Mouse (Mus musculus): ENCODE measurements around the gene Corin. TPM values are rescaled to one million over a fixed set of nuclear protein-coding genes. Genes with fewer than 3 reads are reported as not detected.
A peak's percentile ranks its signal among the peaks of the same experiment; 100 is the strongest.

Corin gene
- polyA plus RNA-seq, 1 experiment from 2014 or later, result 9.3 TPM

DNA sequence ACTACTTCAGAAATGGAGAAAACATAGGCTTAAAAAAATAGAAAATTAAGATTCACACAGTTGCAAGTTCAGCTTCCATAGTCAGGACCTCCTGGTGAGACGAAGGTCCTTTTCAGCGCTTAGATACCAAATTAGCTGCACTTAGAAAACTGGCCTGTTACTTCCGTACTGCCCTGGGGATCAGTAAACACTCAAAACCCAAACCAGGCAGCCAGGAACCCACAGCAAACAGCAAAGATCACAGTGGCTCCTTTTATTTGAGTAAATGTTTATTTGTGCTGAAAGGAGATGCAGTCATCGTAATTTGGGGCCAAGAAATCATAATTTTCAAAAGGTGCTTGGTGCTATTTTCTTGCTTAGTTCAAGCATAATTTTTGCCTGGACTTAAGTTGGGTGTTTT is 138.5 kb downstream of the Corin start:
- H3K4me2 ChIP-seq (replicated peaks), result no peak overlapping the region
- H3K36me3 ChIP-seq, result no peaks in the 10 kb centered on the region
- H3K4me1 ChIP-seq, result no peaks in the 10 kb centered on the region
- H3K4me3 ChIP-seq, result no peak overlapping the region
- WGBS, result 76% methylated on average over 4 of the region's 4 CpGs
- no peak for ATAC-seq (ENCODE audit: low FRiP score, low read depth)
- no peaks in the 10 kb centered on the region for H3K9me3 ChIP-seq
- H3K27me3 ChIP-seq, result no peaks in the 10 kb centered on the region
- H3K27ac ChIP-seq (replicated peaks), result no peak overlapping the region
- no peak overlapping the region for H3K9ac ChIP-seq (replicated peaks)

DNA sequence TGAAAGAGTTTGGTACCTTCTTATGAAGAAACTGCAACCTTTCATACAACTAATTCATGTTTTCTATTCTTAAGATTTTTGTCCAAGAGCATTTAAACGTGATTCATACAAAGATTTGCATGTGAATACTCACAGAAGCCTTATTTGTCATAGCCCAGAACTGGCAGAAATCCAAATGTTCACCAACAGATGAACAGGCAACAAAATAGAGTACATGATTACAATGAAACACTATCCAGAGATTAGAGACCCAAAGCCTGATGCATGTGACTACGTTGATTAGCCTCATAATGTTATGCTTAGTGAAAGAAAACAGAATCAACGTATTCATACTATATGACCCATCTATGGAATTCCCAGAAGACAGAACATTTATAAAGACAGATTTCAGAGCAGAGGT is 140.4 kb downstream of the Corin start:
- Histone ChIP-seq H3K4me1 (no peaks in the 10 kb centered on the region), H3K4me2 (replicated peaks) (no peak overlapping the region), H3K27me3 (no peaks in the 10 kb centered on the region), H3K27ac (replicated peaks) (no peak overlapping the region), H3K9me3 (no peaks in the 10 kb centered on the region), H3K9ac (replicated peaks) (no peak overlapping the region), H3K4me3 (no peak overlapping the region), H3K36me3 (no peaks in the 10 kb centered on the region)
- 71% methylated on average over 3 of the region's 3 CpGs for WGBS
- no peak for ATAC-seq (ENCODE audit: low FRiP score, low read depth)

DNA sequence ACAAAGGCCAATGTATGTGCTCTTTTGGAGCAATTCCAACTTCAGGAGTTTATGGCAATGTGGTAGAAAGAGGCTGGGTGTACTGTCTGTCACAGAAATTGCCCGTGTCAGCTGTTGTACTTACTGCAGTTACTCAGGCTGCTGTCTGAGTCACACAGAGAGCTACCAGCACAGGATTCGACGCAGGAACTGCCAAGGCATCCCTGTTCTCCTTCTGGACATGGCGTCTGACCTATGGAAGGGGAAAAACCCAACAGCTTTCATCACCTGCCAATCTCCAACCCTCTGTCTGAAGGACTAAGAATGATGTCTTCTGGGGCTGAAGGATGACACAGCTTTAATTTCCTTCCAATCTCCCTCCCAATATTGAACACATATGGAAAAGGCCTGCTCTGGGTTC is 150.5 kb downstream of the Corin start:
- 81% methylated on average over 4 of the region's 4 CpGs for WGBS
- no peaks in the 10 kb centered on the region for H3K27me3 ChIP-seq
- H3K4me1 ChIP-seq, result no peaks in the 10 kb centered on the region
- no peak overlapping the region for H3K4me3 ChIP-seq
- H3K36me3 ChIP-seq, result no peaks in the 10 kb centered on the region
- no peak overlapping the region for H3K4me2 ChIP-seq (replicated peaks)
- no peak for ATAC-seq (ENCODE audit: low FRiP score, low read depth)
- H3K9me3 ChIP-seq, result no peaks in the 10 kb centered on the region
- H3K9ac ChIP-seq (replicated peaks), result no peak overlapping the region
- H3K27ac ChIP-seq (replicated peaks), result no peak overlapping the region

DNA sequence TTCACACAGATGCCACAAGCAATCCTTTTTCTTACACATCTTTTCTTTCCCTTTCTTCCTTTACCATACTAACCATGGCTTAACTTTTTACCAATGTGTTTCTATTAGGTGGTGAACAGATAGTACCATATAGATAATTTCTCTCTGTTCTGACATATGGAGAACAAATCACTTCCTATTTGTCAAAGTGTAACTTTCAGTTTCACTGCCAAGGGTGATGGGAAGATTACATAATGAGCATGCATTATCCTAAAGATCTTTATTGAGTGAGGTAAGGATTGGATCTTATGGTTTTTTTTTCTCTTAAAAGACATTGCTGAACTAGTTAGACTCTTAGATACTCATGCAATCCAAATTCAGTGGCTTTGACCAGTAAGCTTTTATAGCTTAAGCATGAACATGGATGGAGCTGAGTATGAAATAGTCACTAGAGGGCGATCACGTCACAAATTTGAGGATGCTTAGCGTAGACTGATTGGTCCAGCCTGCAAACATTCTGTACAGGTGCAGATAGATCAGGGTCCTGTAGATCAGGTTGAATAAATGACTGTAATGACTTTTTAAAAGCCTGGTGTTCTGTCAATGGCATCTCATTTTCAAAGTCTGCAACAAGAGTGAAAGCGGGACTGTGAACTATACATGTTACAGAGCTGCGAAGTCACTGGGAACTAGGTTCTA is 154.1 kb downstream of the Corin start:
- H3K27me3 ChIP-seq, result no peaks in the 10 kb centered on the region
- H3K9ac ChIP-seq (replicated peaks), result no peak overlapping the region
- no peaks in the 10 kb centered on the region for H3K9me3 ChIP-seq
- 34% methylated on average over 5 of the region's 5 CpGs for WGBS
- H3K4me3 ChIP-seq, result no peak overlapping the region
- no peak overlapping the region for H3K27ac ChIP-seq (replicated peaks)
- H3K36me3 ChIP-seq, result no peaks in the 10 kb centered on the region
- peak; percentile 89 for ATAC-seq (ENCODE audit: low FRiP score, low read depth)
- H3K4me1 ChIP-seq, result no peaks in the 10 kb centered on the region
- no peak overlapping the region for H3K4me2 ChIP-seq (replicated peaks)

DNA sequence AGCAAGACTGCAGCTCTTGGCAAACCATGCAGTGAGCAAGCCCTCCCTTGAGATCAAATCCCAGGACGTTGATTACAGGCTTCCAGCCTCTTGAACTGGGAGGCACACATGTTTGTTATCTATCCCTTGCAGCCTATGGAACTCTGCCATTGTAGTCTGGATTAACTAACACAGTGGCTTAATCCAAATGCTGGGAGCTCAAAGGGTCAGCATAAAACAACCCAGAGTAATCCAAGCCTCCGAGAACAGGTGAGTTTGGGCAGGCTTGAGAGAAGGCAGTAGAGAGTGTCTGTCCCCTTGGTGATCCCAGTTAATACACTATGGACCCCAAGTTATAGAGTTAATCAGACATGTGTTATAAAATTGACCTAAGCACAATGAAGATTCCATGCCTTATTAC is 155.7 kb downstream of the Corin start:
- ATAC-seq (ENCODE audit: low FRiP score, low read depth), result no peak
- 37% methylated on average over 2 of the region's 2 CpGs for WGBS
- Histone ChIP-seq H3K9me3 (no peaks in the 10 kb centered on the region), H3K9ac (replicated peaks) (no peak overlapping the region), H3K4me1 (no peaks in the 10 kb centered on the region), H3K4me2 (replicated peaks) (no peak overlapping the region), H3K27ac (replicated peaks) (no peak overlapping the region), H3K4me3 (no peak overlapping the region), H3K36me3 (no peaks in the 10 kb centered on the region), H3K27me3 (no peaks in the 10 kb centered on the region)

DNA sequence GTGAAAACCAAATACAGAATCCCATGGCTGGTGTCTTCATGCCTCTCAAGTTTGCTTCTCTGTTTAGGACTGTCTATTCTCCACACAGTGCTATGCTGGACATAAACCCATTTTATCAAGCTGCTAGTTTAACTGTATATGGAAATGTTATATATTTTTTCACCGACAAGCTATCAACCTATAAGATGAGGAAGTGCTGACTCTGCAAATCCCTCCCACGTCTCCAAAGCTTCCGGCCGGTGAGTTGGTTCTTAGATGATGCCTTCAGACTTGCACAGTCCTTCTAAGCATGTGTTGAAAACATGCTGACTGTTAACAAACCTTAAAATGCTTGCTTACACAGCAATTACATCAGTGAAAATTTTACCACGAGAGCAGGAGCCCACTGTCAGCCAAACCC is 168.4 kb downstream of the Corin start:
- Histone ChIP-seq H3K9me3 (no peaks in the 10 kb centered on the region), H3K4me1 (no peaks in the 10 kb centered on the region), H3K36me3 (no peaks in the 10 kb centered on the region), H3K4me3 (no peak overlapping the region), H3K27me3 (no peaks in the 10 kb centered on the region), H3K4me2 (replicated peaks) (no peak overlapping the region), H3K27ac (replicated peaks) (no peak overlapping the region), H3K9ac (replicated peaks) (no peak overlapping the region)
- no peak for ATAC-seq (ENCODE audit: low FRiP score, low read depth)
- WGBS, result 90% methylated on average over 5 of the region's 5 CpGs

DNA sequence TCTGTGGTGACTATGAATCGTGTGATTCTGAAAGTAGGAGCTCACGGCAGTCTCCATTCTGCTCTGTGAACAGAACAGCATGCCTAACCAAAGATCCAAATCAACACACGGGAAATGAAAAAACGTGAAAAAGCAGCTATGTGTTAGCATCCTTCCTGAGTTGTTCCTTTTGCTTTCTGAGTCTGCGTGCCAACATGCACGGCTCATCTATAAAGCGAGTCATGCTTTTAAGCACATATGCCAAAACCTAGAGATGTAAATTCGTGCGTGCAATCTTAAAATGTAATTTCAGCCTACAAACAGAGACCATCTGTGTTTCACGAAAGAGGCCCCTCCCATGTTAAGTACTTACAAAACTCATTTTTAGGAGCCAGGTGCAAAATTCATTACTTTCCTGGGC is 171.4 kb downstream of the Corin start:
- WGBS, result 93% methylated on average over 10 of the region's 10 CpGs
- no peaks in the 10 kb centered on the region for H3K36me3 ChIP-seq
- no peak overlapping the region for H3K4me3 ChIP-seq
- no peaks in the 10 kb centered on the region for H3K27me3 ChIP-seq
- no peak overlapping the region for H3K27ac ChIP-seq (replicated peaks)
- H3K4me1 ChIP-seq, result peaks cover 10% of the 10 kb centered on the region; the same call in 1 of the 2 replicates
- ATAC-seq (ENCODE audit: low FRiP score, low read depth), result no peak
- no peak overlapping the region for H3K9ac ChIP-seq (replicated peaks)
- H3K4me2 ChIP-seq (replicated peaks), result no peak overlapping the region
- H3K9me3 ChIP-seq, result no peaks in the 10 kb centered on the region

DNA sequence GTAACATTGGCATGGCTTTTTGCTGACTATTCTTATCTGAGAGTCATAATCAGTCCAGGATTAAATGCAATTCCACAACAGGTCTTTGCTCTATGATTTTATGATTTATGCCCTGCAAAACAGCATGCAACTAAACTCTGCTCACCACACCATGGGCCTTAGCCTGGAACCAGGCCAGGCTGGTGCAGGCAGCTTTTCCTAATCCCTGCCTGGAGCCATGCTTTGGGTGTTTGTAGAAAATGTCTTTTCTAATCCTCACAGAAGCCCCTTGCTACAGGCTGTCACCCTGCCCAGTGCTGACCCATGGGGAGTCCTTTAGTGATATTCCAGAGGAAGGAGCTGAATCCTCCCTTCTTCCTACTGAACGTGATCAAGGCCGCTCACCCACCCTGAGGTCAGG is 173.1 kb downstream of the Corin start:
- Histone ChIP-seq H3K4me3 (no peak overlapping the region), H3K4me1 (peaks cover 10% of the 10 kb centered on the region; the same call in 1 of the 2 replicates), H3K9ac (replicated peaks) (no peak overlapping the region), H3K27me3 (no peaks in the 10 kb centered on the region), H3K9me3 (no peaks in the 10 kb centered on the region), H3K27ac (replicated peaks) (no peak overlapping the region), H3K4me2 (replicated peaks) (no peak overlapping the region), H3K36me3 (no peaks in the 10 kb centered on the region)
- ATAC-seq (ENCODE audit: low FRiP score, low read depth), result no peak; the same call in 1 of the 2 replicates
- 82% methylated on average over 2 of the region's 2 CpGs for WGBS

DNA sequence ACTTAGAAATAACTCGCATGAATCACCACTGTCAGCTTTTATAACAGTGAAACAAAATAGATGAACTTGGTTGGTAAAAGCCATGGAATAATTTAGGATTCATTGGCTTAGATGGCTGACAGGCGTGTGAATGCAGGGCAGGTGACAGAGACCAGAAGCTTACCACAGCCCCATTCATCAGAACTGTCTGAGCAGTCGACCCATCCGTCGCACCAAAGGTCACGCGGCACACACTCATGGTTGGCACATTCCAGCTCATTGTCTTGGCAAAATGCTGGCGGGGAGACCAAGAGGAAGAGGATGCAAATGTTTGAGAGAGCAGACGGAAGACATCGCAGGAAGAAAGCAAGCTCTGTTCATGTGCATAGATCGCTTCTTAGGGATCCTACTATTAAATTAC is 173.6 kb downstream of the Corin start:
- Histone ChIP-seq H3K9me3 (no peaks in the 10 kb centered on the region), H3K36me3 (no peaks in the 10 kb centered on the region), H3K4me3 (no peak overlapping the region), H3K27ac (replicated peaks) (no peak overlapping the region), H3K4me1 (peaks cover 10% of the 10 kb centered on the region; the same call in 1 of the 2 replicates), H3K4me2 (replicated peaks) (no peak overlapping the region), H3K27me3 (no peaks in the 10 kb centered on the region), H3K9ac (replicated peaks) (no peak overlapping the region)
- ATAC-seq (ENCODE audit: low FRiP score, low read depth), result peak; percentile 54
- WGBS, result 63% methylated on average over 11 of the region's 11 CpGs

DNA sequence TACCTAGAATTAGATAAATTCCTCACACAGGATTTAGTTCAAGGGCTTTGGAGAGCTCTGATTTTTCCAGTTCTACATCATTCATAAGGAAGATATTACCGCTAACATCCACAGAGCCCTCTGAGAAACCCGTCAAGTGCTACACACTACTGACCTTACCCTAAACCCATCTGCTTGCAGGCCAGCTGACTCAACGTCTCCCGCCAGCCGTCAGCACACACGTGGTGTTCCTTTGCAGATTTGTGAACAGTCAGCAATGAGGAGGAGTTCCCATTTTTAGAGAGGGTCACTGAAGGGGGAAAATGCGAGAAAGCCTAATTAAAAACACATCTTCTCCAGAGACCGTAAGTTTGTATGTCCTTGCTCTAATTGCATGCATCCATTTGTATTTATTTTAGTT is 174.8 kb downstream of the Corin start:
- Histone ChIP-seq H3K4me3 (no peak overlapping the region), H3K9ac (replicated peaks) (no peak overlapping the region), H3K9me3 (no peaks in the 10 kb centered on the region), H3K27ac (replicated peaks) (no peak overlapping the region), H3K4me1 (peaks cover 10% of the 10 kb centered on the region; the same call in 1 of the 2 replicates), H3K27me3 (no peaks in the 10 kb centered on the region), H3K4me2 (replicated peaks) (no peak overlapping the region), H3K36me3 (no peaks in the 10 kb centered on the region)
- WGBS, result 57% methylated on average over 8 of the region's 8 CpGs
- ATAC-seq (ENCODE audit: low FRiP score, low read depth), result peak; percentile 56; the same call in 1 of the 2 replicates

DNA sequence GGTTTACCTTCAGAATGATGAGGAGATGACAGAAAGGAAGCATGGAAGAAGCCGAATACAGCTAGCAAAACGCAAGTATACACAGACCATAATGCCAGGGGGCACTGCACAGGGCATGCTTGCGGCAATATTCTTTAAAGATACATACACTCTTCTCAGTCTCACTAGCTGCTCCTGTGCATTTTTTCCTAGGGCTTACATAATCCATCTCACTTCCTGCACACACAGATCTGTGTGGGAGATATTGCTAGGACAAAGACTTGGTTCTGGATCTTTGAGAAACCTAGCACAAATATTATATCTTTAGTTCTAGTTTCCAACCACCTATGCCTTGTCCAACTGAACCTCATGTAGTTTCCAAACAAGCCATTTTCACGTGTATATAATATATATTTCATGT is 189.0 kb downstream of the Corin start:
- no peak for ATAC-seq (ENCODE audit: low FRiP score, low read depth)
- H3K4me2 ChIP-seq (replicated peaks), result no peak overlapping the region
- no peak overlapping the region for H3K4me3 ChIP-seq
- no peaks in the 10 kb centered on the region for H3K4me1 ChIP-seq
- H3K9ac ChIP-seq (replicated peaks), result no peak overlapping the region
- WGBS, result 85% methylated on average over 4 of the region's 4 CpGs
- no peaks in the 10 kb centered on the region for H3K9me3 ChIP-seq
- no peak overlapping the region for H3K27ac ChIP-seq (replicated peaks)
- no peaks in the 10 kb centered on the region for H3K36me3 ChIP-seq
- H3K27me3 ChIP-seq, result no peaks in the 10 kb centered on the region

DNA sequence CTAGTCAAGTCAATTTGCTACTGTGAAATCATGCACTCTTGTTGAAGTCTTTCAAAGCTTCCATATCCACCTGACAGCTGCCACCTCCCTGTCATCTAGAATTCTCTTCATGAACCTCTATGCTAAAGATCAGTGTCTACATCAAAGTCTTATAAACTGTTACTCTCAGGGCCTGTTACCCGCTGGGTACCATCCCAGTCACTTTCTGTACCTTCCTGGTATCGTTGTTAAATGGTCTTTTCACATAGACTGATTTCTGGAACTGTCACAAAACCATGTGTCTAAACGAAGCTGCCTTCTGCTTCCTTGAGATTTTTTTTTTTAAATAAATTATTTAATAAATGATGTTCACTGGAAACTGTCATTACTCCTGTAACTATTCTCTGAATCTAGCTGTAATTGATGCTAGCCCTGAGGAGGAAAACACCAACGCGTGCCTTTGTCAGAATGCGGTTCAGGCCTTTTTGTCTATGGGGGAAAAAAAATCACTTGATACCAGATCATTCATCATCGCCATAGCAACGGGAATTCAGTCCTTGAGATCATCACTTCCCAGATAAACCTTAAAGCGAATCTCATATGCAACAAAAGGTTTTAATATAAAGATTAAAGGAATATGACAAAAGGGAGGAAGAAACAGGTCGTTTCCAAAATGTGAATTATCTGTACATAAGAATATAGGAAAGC is 205.7 kb downstream of the Corin start:
- no peak for ATAC-seq (ENCODE audit: low FRiP score, low read depth)
- no peak overlapping the region for H3K4me2 ChIP-seq (replicated peaks)
- WGBS, result 63% methylated on average over 10 of the region's 10 CpGs

More for the DNA sequence above, 205.7 kb downstream of the Corin start:
- H3K9me3 ChIP-seq, result no peaks in the 10 kb centered on the region
- H3K9ac ChIP-seq (replicated peaks), result no peak overlapping the region
- H3K27ac ChIP-seq (replicated peaks), result no peak overlapping the region
- H3K27me3 ChIP-seq, result no peaks in the 10 kb centered on the region
- no peak overlapping the region for H3K4me3 ChIP-seq
- no peaks in the 10 kb centered on the region for H3K4me1 ChIP-seq
- no peaks in the 10 kb centered on the region for H3K36me3 ChIP-seq
